Comparison of ENCODE assay signal across 9 mouse cellular contexts in the genomic region with DNA sequence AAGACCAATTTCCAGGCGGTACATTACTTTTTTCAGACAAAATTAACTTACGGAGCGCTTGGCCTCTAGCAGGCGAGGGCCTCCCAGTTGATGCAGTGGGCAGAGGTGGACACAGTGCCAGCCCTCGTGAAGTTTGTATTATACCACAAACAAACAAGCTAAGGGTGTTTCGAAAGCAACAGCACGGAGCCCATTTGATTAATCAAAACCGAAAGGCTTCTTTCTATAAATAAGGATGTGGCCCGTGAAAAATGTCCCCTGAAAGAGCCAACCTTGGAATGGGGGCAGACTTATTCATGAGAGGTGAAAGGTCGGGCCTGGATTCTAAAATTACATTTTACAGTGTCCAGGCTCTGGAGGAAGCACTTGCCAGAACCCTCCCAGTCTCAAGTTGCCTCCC. TPM values are rescaled to one million over a fixed set of nuclear protein-coding genes. Genes with fewer than 3 reads are reported as not detected.
A peak's percentile ranks its signal among the peaks of the same experiment; 100 is the strongest.
DNase-seq lines count a peak whose midpoint lies in the region; ATAC-seq lines count a peak whose summit lies in the region.
"Had no signal": no experiment of that assay in that cellular context is flagged by ENCODE, and none has a peak within 500 bp of the region (broad histone marks: within the 10 kb centered on the region; RNA-seq: fewer than 3 reads in every experiment).

No protein-coding gene starts in this region.

- no peaks in the 10 kb centered on the region for H3K27me3 ChIP-seq in midbrain, embryonic 14.5 days (ENCODE audit: control insufficient read depth, insufficient read depth, low read length)

- no peaks in the 10 kb centered on the region for H3K9me3 ChIP-seq in midbrain, embryonic 14.5 days (ENCODE audit: control insufficient read depth, low read length)

- peak overlapping the region; percentile 89 for H3K4me2 ChIP-seq in midbrain, embryonic 14.5 days (ENCODE audit: low read length)

- peaks cover 7% of the 10 kb centered on the region; the same call in 1 of the 2 replicates for H3K4me1 ChIP-seq in midbrain, embryonic 14.5 days (ENCODE audit: control insufficient read depth, insufficient read depth, low read length)

- peak; percentile 67 to 73 for DNase-seq in lung, adult 18-20 months
- no peak for DNase-seq in lung, postnatal 4 days
- DNase-seq in heart, adult 8-10 months (ENCODE audit: low spot score) = peak; percentile 49
- DNase-seq in kidney, postnatal 25 days = peak; percentile 17 to 45
- no peak for DNase-seq in midbrain, embryonic 14.5 days
- no peak for DNase-seq in thymus, postnatal 0 days (ENCODE audit: low spot score)
- DNase-seq in cerebellum, adult 11-12 months = no peak
- no peak for DNase-seq in left cerebral cortex, postnatal 25 days (ENCODE audit: low spot score in 2 of 2)

- peak overlapping the region; percentile 63 for H3K27ac ChIP-seq in midbrain, embryonic 14.5 days (replicated peaks; ENCODE audit: low read depth, low read length)

- H3K9ac ChIP-seq in midbrain, embryonic 14.5 days (replicated peaks; ENCODE audit: low read length) = peak overlapping the region; percentile 50

- peak overlapping the region; percentile 52 for H3K4me3 ChIP-seq in midbrain, embryonic 14.5 days (replicated peaks; ENCODE audit: low read depth, low read length)

- WGBS in midbrain, embryonic 14.5 days = 52% methylated on average over 10 of the region's 10 CpGs

- intact Hi-C loops in left cerebral cortex, postnatal 25 days (cut with DNase I) = no loop called here

- ATAC-seq in midbrain, embryonic 14.5 days (ENCODE audit: low FRiP score, low TSS enrichment) = 0 out of 2 replicates have a peak, but pooled peaks have one; percentile 6

- no peaks in the 10 kb centered on the region for H3K36me3 ChIP-seq in midbrain, embryonic 14.5 days (ENCODE audit: control insufficient read depth, insufficient read depth, low read length)

RNA-seq across cellular contexts. Expression of a gene that starts 0.6 kb away (rescaled TPM):
- total RNA-seq in heart, adult 8-10 months (2022) = 100 to 1,000 TPM in 2 of 4 experiments, 10 to 100 TPM in 2; 83.8 to 137 (median 102) TPM
- 7.2 and 11.2 TPM in 2 replicates for polyA plus RNA-seq in midbrain, embryonic 14.5 days (2014; fragmentation: Nextera tagmentation; extraction: Ambion mirVana)
- polyA plus RNA-seq in thymus, postnatal 0 days (2015; fragmentation: Nextera tagmentation; extraction: Ambion mirVana) = 16.5 and 18.9 TPM in 2 replicates
- total RNA-seq in left cerebral cortex, postnatal 25 days (2021) = 1 to 10 TPM; 8.3 to 9.1 TPM

RNA-seq across cellular contexts. Expression of a gene that starts 30.1 kb away (rescaled TPM):
- total RNA-seq in heart, adult 8-10 months (2022) = not detected
- polyA plus RNA-seq in midbrain, embryonic 14.5 days (2014; fragmentation: Nextera tagmentation; extraction: Ambion mirVana) = not detected in 2 replicates
- 0.13 and 0.18 TPM in 2 replicates for polyA plus RNA-seq in thymus, postnatal 0 days (2015; fragmentation: Nextera tagmentation; extraction: Ambion mirVana)
- total RNA-seq in left cerebral cortex, postnatal 25 days (2021) = not detected
- total RNA-seq: neutrophil, adult 5-6 weeks had no signal

RNA-seq across cellular contexts. Expression of a gene that starts 59.6 kb away (rescaled TPM):
- not detected for total RNA-seq in heart, adult 8-10 months (2022)
- not detected in 2 replicates for polyA plus RNA-seq in midbrain, embryonic 14.5 days (2014; fragmentation: Nextera tagmentation; extraction: Ambion mirVana)
- not detected in 2 replicates for polyA plus RNA-seq in thymus, postnatal 0 days (2015; fragmentation: Nextera tagmentation; extraction: Ambion mirVana)
- total RNA-seq in left cerebral cortex, postnatal 25 days (2021) = not detected
- total RNA-seq: neutrophil, adult 5-6 weeks had no signal

Comparison
In these comparisons a context has a peak if more than half of its experiments do, and no peak if none do; other contexts are left out.
1. DNase-seq: peak in lung, adult 18-20 months (2 of 2), heart, adult 8-10 months (single experiment) and kidney, postnatal 25 days (2 of 2); none in lung, postnatal 4 days (0 of 2), midbrain, embryonic 14.5 days (single experiment), thymus, postnatal 0 days (single experiment), cerebellum, adult 11-12 months (single experiment) and left cerebral cortex, postnatal 25 days (0 of 2).
2. RNA of a gene that starts 0.6 kb away (total RNA-seq): 83.8 to 137 TPM in heart, adult 8-10 months; 8.3 to 9.1 TPM in left cerebral cortex, postnatal 25 days; every median in the first group is over 4 times any median in the second.